Mouse (Mus musculus) MN1 (cell line): ENCODE results near the gene S100a1.

Experiments
- DNase-seq: peaks from one replicate; pipeline ENCODE4 v3.0.0-alpha.2; 2016; ENCODE audit warnings: low spot score

The S100a1 gene

DNA sequence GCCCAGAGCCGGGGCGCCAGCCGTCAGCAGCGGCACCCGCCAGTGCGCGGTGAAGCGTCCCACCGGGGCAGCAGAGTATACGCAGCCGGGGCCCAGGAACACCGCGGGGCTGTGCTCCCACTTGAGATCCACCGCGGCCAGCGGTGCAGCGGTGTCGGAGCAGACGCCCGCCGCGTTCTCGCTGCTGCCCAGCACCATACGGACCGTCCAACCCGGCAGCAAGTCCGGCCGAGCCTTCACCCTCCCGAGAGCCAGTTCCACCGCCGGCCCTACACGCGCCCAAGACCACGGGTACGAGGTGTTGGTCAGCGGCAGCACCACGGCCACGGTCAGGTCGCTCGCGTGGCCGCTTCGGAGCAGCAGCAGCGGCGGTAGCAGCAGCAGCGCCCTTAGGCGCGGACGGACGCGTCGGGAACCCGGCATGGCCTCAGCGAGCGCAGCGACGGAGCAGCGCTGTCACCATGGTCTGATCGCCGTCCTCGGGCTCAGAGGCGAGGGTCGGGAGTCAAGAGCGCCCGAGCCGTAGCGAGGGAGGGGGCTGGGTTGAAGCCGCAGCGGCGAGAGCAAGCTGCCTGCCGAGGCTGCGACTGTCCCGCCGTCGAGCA, 49.0 kb downstream of the S100a1 start:
- DNase-seq: no peak

DNA sequence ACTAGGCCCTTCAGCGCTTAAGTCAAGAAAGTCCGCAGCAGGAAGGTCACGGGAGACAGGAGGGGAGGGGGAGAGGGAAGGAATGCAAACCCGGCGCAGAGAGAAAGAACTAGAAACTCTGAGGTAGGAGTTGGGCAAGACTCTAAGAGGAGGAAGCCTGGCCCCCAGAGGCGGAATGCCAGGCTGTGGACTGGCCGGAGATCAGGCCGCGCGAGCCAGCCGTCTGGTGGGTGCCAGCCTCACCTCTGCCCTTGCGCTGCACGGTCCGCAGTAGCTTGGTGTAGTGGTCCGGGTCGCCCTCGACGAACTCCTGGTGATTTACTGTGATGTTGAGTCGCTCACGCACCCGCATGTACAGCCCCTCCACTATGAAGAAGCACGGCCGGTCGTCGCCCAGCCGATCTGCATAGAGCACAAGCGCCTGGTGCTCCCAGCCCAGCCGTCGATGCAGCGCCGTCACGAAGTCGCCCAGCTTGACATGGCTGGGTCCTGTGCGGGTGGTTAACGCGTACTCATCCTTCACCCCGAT, 49.6 kb downstream of the S100a1 start:
- DNase-seq: no peak

DNA sequence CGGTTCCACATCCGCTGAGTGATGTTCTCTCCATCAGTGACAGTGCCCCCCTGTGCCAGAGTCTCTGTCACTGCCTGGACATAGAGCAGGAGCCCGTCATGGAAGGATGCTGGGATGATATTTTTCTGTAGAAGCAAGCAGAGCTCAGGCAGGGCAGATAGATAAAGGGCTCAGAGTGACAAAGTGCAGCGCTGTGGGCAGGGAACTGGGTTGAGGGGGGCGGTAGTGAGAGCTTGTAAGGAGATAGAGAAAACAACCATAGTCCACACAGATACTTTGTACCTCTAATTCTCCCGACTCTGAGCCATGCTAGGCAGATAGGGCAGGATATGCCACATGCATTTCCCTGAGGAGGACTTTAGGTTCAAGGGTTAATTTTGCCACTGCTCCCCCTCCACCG, 51.6 kb downstream of the S100a1 start:
- no peak for DNase-seq

DNA sequence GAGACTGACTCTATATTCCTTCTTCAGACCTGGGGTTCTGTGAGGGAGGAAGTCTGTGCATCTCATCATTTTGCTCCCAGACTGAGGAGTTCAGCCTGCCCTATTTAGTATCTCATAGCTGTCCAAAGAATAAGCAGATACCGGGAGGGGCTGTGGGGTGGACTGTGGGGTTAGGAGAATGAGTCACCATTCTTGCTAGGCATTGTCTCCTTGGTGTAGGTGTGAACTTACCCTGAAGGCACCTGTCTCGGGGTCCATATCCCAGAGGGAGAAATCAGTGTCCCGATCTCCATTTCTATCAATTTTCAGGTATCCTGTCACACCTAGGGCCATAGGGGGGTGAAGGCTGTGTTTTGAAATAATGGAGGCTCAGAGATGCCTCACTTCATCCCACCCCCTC, 52.3 kb downstream of the S100a1 start:
- DNase-seq: no peak
